Mouse (Mus musculus) right cerebral cortex, postnatal 4 days (tissue): ENCODE results near the gene Pdcd5.

Source experiments
- DNase-seq: peaks from one replicate; pipeline ENCODE4 v3.0.0-alpha.2; 2022

The Pdcd5 gene

DNA sequence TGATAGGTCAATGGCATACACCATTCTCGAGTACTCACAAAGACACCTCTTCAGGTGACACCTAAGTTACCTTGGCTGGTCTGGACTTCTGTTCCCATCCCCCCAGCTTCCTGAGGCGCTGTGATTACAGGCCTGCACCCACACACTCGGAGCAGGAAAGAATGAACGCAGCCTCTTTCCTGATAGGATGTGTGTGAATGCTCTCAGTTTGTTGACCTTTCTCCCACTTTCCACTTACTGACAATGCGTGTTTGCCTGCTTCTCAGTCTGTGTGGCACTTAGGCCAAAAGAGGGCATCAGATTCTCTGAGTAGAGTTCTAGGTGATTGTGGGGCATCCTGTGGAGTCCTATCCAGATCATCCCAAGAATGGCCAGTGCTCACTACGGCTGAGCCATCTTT lies 7.2 kb downstream of the Pdcd5 start:
- no peak for DNase-seq

DNA sequence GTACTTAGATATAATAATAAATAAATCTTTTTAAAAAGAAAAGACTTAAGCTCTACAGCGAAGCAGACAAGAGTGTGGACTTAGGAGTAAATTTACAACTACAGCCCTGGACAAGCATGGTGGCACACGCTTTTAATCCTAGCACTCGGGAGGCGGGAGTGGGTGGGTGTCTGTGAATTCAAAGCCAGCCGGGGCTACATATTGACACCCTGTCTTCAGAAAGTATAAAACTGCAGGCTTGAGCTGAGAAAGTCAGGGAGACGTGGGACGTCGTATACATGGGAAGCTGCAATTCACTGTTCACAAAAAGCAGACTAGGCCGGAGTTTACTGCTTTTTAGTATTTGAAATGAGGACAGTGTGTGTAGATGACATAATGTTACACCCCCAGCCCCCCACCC lies 10.4 kb downstream of the Pdcd5 start:
- DNase-seq = no peak

DNA sequence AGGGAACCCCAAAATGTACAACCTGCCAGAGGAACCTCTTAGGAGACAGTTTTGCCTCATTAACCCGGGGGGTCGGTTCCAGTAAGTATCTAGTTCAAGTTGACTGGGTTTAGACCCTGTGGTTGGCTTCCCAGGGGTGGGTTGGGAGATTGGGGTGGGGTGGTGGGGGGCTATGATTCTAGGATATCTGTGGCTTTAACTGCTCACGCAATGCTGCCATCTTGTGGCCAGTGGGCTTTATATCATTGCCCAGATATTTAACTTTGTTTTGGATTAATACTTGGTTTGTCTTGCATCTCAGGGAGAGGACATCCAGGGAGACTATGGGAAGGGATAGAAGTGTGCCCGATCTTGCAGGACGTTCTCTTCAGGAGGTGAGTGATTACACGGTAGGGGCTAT lies 11.1 kb downstream of the Pdcd5 start:
- DNase-seq = peak; percentile 72

DNA sequence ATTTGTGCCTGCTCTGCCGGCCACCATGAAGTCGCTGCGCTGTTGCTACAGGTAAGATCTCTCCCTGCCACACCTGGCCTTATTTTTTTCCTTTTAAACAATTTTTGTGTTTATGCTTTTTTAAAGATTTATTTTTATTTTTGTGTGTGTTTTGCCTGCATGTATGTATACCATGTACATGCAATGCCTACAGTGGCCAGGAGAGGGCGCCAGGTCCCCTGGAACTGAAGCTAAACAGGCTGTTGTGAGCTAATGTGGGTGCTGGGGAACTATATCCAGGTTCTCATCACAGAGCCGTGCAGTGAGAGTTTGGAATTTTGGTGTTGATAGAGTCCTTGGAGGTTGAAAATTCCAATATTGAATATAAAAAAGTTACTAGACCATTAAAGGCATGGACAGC lies 18.8 kb downstream of the Pdcd5 start:
- peak; percentile 51 for DNase-seq

DNA sequence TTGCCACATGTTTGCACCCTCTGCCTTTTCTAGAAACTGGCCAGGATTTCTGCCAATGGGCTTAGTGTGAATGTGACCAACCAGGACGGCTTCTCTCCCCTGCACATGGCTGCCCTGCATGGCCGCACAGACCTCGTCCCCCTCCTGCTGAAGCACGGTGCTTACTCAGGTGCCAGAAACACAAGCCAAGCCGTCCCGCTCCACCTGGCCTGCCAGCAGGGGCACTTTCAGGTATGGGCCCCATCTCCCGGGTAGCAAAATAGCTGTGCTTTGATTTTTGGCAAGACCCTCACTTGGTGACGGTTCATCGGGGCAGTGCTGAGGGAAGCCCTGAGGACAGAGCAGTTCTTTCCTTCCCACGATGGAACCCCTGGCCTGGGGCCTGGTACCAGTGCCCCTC lies 19.9 kb downstream of the Pdcd5 start:
- no peak for DNase-seq

DNA sequence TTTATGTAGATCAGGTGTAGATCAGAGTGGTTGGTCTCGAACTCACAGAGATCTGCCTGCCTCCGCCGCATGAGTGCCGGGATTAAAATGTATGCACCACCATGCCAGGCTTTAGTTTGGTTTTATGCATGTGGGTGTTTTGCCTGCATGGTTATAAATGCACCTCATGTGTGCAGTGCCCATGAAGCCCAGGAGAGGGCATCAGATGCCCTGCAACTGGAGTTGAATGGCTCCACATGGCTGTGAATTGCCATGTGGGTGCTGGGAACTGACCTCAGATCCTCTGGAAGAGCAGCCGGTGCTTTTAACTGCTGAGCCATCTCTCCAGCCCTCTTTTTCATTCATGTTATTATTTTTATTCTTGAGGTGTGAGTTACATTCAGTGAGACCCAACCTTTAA lies 21.3 kb downstream of the Pdcd5 start:
- no peak for DNase-seq

DNA sequence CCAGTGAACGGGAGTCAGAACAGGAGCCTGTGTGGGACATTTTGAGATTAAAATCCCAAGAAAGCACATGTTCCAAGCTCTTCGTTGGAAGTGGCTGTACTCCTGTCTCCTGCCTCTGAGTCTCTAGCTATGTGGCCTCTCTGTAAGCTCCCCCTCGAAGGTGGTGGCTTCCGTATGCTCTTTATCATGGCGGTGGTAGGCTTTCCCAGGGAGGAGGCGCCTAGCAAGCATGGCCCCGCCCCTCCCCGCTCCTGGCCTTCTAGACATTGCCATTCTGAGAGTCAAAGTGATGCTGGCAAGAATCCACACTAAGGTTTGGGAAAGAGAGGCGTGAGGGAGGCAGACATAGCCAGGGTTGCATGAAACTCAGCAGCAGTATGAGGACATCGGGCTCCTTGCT lies 24.7 kb downstream of the Pdcd5 start:
- no peak for DNase-seq

DNA sequence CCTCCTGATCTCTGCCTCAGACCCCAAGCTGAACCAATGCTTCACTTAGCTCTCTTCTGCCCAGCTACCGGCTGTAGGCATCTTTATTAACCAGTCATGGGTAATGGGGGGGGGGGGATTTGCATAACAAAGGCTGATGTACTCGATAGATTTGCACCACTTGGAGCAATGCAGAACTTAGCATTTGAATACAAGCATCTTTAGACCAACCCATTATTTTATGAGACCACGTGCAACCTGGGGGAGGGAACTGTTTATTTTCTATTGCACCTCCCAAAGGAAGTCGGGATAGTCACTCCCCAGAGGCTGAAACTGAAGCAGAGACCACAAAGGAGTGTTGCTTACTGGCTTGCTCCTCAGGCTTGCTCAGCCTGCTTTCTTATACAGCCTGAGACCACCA lies 29.8 kb downstream of the Pdcd5 start:
- no peak for DNase-seq

DNA sequence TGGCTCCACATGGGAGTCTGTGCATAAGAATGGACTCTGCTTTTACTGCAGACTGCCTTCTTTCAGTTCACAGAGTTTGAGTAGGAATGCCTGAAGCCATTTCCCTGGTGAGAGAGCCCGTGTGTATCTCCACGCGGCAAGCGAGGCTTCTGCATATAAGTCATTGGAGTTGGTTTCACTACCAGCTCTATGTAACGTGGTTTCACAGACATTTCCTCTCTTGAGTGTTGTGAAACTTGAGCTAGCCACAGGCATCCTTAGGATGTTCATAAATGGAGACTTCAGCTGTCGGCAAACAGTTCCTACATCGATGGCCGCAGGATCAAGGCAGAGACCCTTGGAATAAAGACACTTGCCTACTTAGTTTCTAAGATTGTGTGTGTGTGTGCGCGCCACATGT lies 38.1 kb downstream of the Pdcd5 start:
- DNase-seq = no peak

DNA sequence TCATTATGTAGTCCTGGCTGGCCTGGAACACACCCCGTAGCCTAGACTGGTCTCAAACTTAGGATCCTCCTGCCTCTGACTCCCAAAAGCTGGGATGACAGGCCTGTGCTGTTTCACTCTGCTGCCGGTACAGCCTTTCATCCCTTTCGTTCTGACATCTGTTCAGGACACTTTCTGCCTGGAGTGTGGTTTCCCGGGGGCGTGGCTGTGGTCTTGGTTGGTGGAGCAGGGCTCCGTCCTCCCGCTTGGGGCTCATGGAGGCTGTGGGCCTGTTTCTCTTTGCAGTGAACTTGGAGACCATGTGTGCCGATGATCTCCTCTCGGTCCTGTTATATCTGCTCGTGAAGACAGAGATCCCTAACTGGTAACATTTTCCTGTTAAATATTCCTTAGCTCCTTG lies 40.5 kb downstream of the Pdcd5 start:
- DNase-seq = no peak

DNA sequence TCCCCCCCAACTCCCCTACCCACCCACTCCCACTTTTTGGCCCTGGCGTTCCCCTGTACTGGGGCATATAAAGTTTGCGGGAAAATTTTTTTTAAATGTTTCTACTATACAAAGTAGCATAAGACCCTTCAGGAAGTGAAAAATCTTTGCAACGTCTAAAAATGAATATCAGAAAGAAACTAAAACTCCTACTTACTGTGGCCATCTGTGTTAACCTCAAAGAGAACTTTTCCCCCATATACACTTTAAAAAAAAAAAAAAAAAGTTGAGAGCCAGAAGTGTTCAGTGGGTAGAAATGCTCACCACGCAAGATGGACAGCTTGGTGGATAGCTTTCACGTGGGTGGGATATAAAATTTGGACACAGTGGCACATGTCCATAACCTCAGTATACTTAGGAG lies 44.6 kb downstream of the Pdcd5 start:
- no peak for DNase-seq

DNA sequence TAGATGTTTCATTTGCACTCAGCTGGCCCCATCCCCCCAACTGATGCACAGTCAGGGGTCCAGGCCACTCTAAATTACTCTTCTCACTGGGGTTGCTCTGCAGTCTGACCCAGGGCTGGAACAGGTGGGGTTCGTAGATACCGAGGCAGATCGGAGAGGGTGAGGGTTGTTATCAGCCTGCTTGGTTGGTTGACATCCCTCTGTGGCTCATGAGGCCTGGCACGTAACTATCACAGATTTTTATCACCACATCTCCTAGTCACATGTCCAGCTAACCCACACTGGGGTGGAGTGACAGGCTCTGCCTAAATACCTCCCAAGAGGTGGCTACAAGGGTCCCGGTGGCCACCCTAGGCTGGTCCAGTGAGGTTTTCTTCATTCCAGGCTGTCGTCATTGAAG lies 46.2 kb downstream of the Pdcd5 start:
- no peak for DNase-seq

DNA sequence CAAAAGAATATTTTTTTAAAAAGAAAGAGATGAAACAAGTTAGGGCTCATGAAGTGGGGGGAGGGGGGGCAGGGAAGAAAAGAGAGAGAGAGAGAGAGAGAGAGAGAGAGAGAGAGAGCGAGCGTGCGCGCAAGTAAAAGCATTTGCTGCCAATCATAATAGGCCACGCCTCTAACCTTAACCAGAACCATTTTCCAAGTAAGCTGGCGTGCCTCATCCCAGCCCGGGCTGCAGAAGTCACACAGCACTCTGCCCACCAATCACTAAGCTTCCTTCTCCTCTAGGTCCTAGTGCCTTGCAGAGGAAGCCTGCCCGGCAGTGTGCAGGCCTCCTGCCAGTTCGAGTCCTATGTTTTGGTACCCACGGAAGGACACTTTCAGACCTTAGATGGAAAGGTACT lies 47.3 kb downstream of the Pdcd5 start:
- DNase-seq = no peak

DNA sequence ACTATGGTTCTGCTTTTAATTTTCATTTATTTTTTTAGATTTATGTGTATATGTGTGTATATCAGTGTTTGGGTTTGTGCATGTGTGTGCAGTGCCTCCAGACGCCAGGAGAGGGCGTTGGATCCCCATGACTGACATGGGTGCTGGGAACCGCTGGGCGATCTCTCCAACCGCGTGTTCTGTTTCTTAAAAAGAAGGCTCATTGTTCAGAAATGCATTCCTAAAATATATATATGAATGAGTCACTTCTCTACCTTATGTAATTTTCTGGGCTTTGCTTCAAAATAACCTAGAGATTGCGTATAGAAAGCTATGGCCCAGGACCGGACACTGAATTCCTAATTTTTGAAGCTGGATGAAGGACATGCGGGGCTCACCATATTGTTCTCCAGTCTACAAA lies 47.8 kb downstream of the Pdcd5 start:
- DNase-seq = no peak

DNA sequence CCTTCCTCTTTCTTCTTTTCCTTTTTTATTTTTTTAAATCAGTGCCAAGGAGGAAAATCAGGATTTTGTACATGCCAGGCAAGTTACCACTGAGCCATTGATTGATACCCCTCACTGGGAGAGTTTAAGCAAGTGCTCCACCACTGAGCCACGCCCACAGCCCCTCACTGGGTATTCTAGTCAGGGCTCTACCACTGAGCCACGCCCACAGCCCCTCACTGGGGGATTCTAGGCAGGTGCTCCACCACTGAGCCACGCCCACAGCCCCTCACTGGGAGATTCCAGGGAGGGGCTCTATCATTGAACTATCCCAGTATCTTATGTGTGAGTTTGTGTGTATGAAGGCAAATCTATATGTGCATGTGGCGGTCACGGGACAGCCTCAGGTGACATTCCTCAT lies 53.0 kb downstream of the Pdcd5 start:
- DNase-seq = no peak
